Mouse (Mus musculus): ENCODE data around the gene Tmcc2. TPM values are rescaled to one million over a fixed set of nuclear protein-coding genes. Genes with fewer than 3 reads are reported as not detected.
A peak's percentile ranks its signal among the peaks of the same experiment; 100 is the strongest.
"Not testable (repeated sequence)": the region's sequence is repeated elsewhere in the genome, so short reads cannot be mapped to it uniquely, and the experiment has no call there.

The Tmcc2 gene
- total RNA-seq, 2 experiments from 2014 or later = 4.9 to 5.3 TPM

GRCm38 (mm10) chr1:132371298-132372081, 19.6 kb downstream of the Tmcc2 start:
- no peak for ATAC-seq (ENCODE audit: poor library complexity, severe bottlenecking)

- peak; percentile 77 for ATAC-seq (ENCODE audit: poor library complexity, severe bottlenecking)
Observed at GRCm38 (mm10) chr1:132370681-132371173, 20.4 kb downstream of the Tmcc2 start.

GRCm38 (mm10) chr1:132367692-132368506, 23.2 kb downstream of the Tmcc2 start:
- peak; percentile 79 for ATAC-seq (ENCODE audit: poor library complexity, severe bottlenecking)

GRCm38 (mm10) chr1:132366937-132367336, 24.1 kb downstream of the Tmcc2 start:
- ATAC-seq (ENCODE audit: poor library complexity, severe bottlenecking) = no peak

- no peak for ATAC-seq (ENCODE audit: poor library complexity, severe bottlenecking)
Observed at GRCm38 (mm10) chr1:132366235-132366634, 24.8 kb downstream of the Tmcc2 start.

GRCm38 (mm10) chr1:132365645-132366044, 25.4 kb downstream of the Tmcc2 start:
- no peak for ATAC-seq (ENCODE audit: poor library complexity, severe bottlenecking)

- no peak for ATAC-seq (ENCODE audit: poor library complexity, severe bottlenecking)
Observed at GRCm38 (mm10) chr1:132364896-132365557, 26.1 kb downstream of the Tmcc2 start.

- no peak for ATAC-seq (ENCODE audit: poor library complexity, severe bottlenecking)
Observed at GRCm38 (mm10) chr1:132364388-132364787, 26.7 kb downstream of the Tmcc2 start.

GRCm38 (mm10) chr1:132361959-132362358, 29.1 kb downstream of the Tmcc2 start:
- no peak for ATAC-seq (ENCODE audit: poor library complexity, severe bottlenecking)

- ATAC-seq (ENCODE audit: poor library complexity, severe bottlenecking) = no peak
Observed at GRCm38 (mm10) chr1:132356841-132357240, 34.2 kb downstream of the Tmcc2 start.

GRCm38 (mm10) chr1:132355841-132356242, 35.2 kb downstream of the Tmcc2 start:
- ATAC-seq (ENCODE audit: poor library complexity, severe bottlenecking) = peak; percentile 96

- ATAC-seq (ENCODE audit: poor library complexity, severe bottlenecking) = no peak
Observed at GRCm38 (mm10) chr1:132355162-132355601, 35.9 kb downstream of the Tmcc2 start.

GRCm38 (mm10) chr1:132354234-132354633, 36.8 kb downstream of the Tmcc2 start:
- no peak for ATAC-seq (ENCODE audit: poor library complexity, severe bottlenecking)

GRCm38 (mm10) chr1:132353389-132353788, 37.7 kb downstream of the Tmcc2 start:
- ATAC-seq (ENCODE audit: poor library complexity, severe bottlenecking) = no peak

- ATAC-seq (ENCODE audit: poor library complexity, severe bottlenecking) = no peak
Observed at GRCm38 (mm10) chr1:132351058-132351457, 40.0 kb downstream of the Tmcc2 start.

GRCm38 (mm10) chr1:132349601-132350000, 41.5 kb downstream of the Tmcc2 start:
- not testable (repeated sequence) for ATAC-seq (ENCODE audit: poor library complexity, severe bottlenecking)

- ATAC-seq (ENCODE audit: poor library complexity, severe bottlenecking) = not testable (repeated sequence)
Observed at GRCm38 (mm10) chr1:132349049-132349448, 42.0 kb downstream of the Tmcc2 start.

- ATAC-seq (ENCODE audit: poor library complexity, severe bottlenecking) = no peak
Observed at GRCm38 (mm10) chr1:132348401-132348800, 42.7 kb downstream of the Tmcc2 start.

GRCm38 (mm10) chr1:132346951-132347350, 44.1 kb downstream of the Tmcc2 start:
- ATAC-seq (ENCODE audit: poor library complexity, severe bottlenecking) = no peak

GRCm38 (mm10) chr1:132346134-132346851, 44.8 kb downstream of the Tmcc2 start:
- ATAC-seq (ENCODE audit: poor library complexity, severe bottlenecking) = no peak

All from megakaryocyte, adult 5-6 weeks (primary cell).